Mouse (Mus musculus): ENCODE data around the gene Wdr35.

The Wdr35 gene

GRCm38 (mm10) chr12:8961607-8962316 lies 11.9 kb upstream of the Wdr35 start:
- no peaks in the 10 kb centered on the region for H3K27me3 ChIP-seq (ENCODE audit: control insufficient read depth, insufficient read depth, low read length, poor library complexity, severe bottlenecking)
- DNase-seq (ENCODE audit: low read depth, low spot score): no peak
- H3K36me3 ChIP-seq (ENCODE audit: control insufficient read depth, insufficient read depth, low read length, poor library complexity, severe bottlenecking): no peaks in the 10 kb centered on the region

- no peaks in the 10 kb centered on the region for H3K27me3 ChIP-seq (ENCODE audit: control insufficient read depth, insufficient read depth, low read length, poor library complexity, severe bottlenecking)
- DNase-seq (ENCODE audit: low read depth, low spot score): no peak
- no peaks in the 10 kb centered on the region for H3K36me3 ChIP-seq (ENCODE audit: control insufficient read depth, insufficient read depth, low read length, poor library complexity, severe bottlenecking)
Measured at GRCm38 (mm10) chr12:8969828-8970227, 3.9 kb upstream of the Wdr35 start.

GRCm38 (mm10) chr12:8975076-8975475 lies 1.4 kb downstream of the Wdr35 start:
- H3K27me3 ChIP-seq (ENCODE audit: control insufficient read depth, insufficient read depth, low read length, poor library complexity, severe bottlenecking): no peaks in the 10 kb centered on the region
- H3K36me3 ChIP-seq (ENCODE audit: control insufficient read depth, insufficient read depth, low read length, poor library complexity, severe bottlenecking): no peaks in the 10 kb centered on the region
- DNase-seq (ENCODE audit: low read depth, low spot score): no peak

- DNase-seq (ENCODE audit: low read depth, low spot score): no peak
- Histone ChIP-seq H3K36me3 (ENCODE audit: control insufficient read depth, insufficient read depth, low read length, poor library complexity, severe bottlenecking) (no peaks in the 10 kb centered on the region), H3K27me3 (ENCODE audit: control insufficient read depth, insufficient read depth, low read length, poor library complexity, severe bottlenecking) (no peaks in the 10 kb centered on the region)
Measured at GRCm38 (mm10) chr12:8993231-8993630, 19.5 kb downstream of the Wdr35 start.

- H3K27me3 ChIP-seq (ENCODE audit: control insufficient read depth, insufficient read depth, low read length, poor library complexity, severe bottlenecking): no peaks in the 10 kb centered on the region
- DNase-seq (ENCODE audit: low read depth, low spot score): peak; percentile 61
- no peaks in the 10 kb centered on the region for H3K36me3 ChIP-seq (ENCODE audit: control insufficient read depth, insufficient read depth, low read length, poor library complexity, severe bottlenecking)
Measured at GRCm38 (mm10) chr12:8998318-8998717, 24.6 kb downstream of the Wdr35 start.

- DNase-seq (ENCODE audit: low read depth, low spot score): peak; percentile 89
- no peaks in the 10 kb centered on the region for H3K36me3 ChIP-seq (ENCODE audit: control insufficient read depth, insufficient read depth, low read length, poor library complexity, severe bottlenecking)
- H3K27me3 ChIP-seq (ENCODE audit: control insufficient read depth, insufficient read depth, low read length, poor library complexity, severe bottlenecking): no peaks in the 10 kb centered on the region
Measured at GRCm38 (mm10) chr12:9002038-9002648, 28.5 kb downstream of the Wdr35 start.

GRCm38 (mm10) chr12:9007146-9007545 lies 33.5 kb downstream of the Wdr35 start:
- H3K36me3 ChIP-seq (ENCODE audit: control insufficient read depth, insufficient read depth, low read length, poor library complexity, severe bottlenecking): no peaks in the 10 kb centered on the region
- H3K27me3 ChIP-seq (ENCODE audit: control insufficient read depth, insufficient read depth, low read length, poor library complexity, severe bottlenecking): no peaks in the 10 kb centered on the region
- no peak for DNase-seq (ENCODE audit: low read depth, low spot score)

- Histone ChIP-seq H3K36me3 (ENCODE audit: control insufficient read depth, insufficient read depth, low read length, poor library complexity, severe bottlenecking) (no peaks in the 10 kb centered on the region), H3K27me3 (ENCODE audit: control insufficient read depth, insufficient read depth, low read length, poor library complexity, severe bottlenecking) (no peaks in the 10 kb centered on the region)
- no peak for DNase-seq (ENCODE audit: low read depth, low spot score)
Measured at GRCm38 (mm10) chr12:9007811-9008210, 34.1 kb downstream of the Wdr35 start.

- H3K27me3 ChIP-seq (ENCODE audit: control insufficient read depth, insufficient read depth, low read length, poor library complexity, severe bottlenecking): no peaks in the 10 kb centered on the region
- DNase-seq (ENCODE audit: low read depth, low spot score): no peak
- no peaks in the 10 kb centered on the region for H3K36me3 ChIP-seq (ENCODE audit: control insufficient read depth, insufficient read depth, low read length, poor library complexity, severe bottlenecking)
Measured at GRCm38 (mm10) chr12:9010311-9010710, 36.6 kb downstream of the Wdr35 start.

- no peak for DNase-seq (ENCODE audit: low read depth, low spot score)
- Histone ChIP-seq H3K27me3 (ENCODE audit: control insufficient read depth, insufficient read depth, low read length, poor library complexity, severe bottlenecking) (no peaks in the 10 kb centered on the region), H3K36me3 (ENCODE audit: control insufficient read depth, insufficient read depth, low read length, poor library complexity, severe bottlenecking) (no peaks in the 10 kb centered on the region)
Measured at GRCm38 (mm10) chr12:9016376-9016775, 42.7 kb downstream of the Wdr35 start.

- no peak for DNase-seq (ENCODE audit: low read depth, low spot score)
- Histone ChIP-seq H3K27me3 (ENCODE audit: control insufficient read depth, insufficient read depth, low read length, poor library complexity, severe bottlenecking) (no peaks in the 10 kb centered on the region), H3K36me3 (ENCODE audit: control insufficient read depth, insufficient read depth, low read length, poor library complexity, severe bottlenecking) (no peaks in the 10 kb centered on the region)
Measured at GRCm38 (mm10) chr12:9020431-9020830, 46.7 kb downstream of the Wdr35 start.

GRCm38 (mm10) chr12:9020986-9021385 lies 47.3 kb downstream of the Wdr35 start:
- no peaks in the 10 kb centered on the region for H3K27me3 ChIP-seq (ENCODE audit: control insufficient read depth, insufficient read depth, low read length, poor library complexity, severe bottlenecking)
- no peaks in the 10 kb centered on the region for H3K36me3 ChIP-seq (ENCODE audit: control insufficient read depth, insufficient read depth, low read length, poor library complexity, severe bottlenecking)
- no peak for DNase-seq (ENCODE audit: low read depth, low spot score)

GRCm38 (mm10) chr12:9023031-9023430 lies 49.3 kb downstream of the Wdr35 start:
- Histone ChIP-seq H3K27me3 (ENCODE audit: control insufficient read depth, insufficient read depth, low read length, poor library complexity, severe bottlenecking) (no peaks in the 10 kb centered on the region), H3K36me3 (ENCODE audit: control insufficient read depth, insufficient read depth, low read length, poor library complexity, severe bottlenecking) (no peaks in the 10 kb centered on the region)
- DNase-seq (ENCODE audit: low read depth, low spot score): peak; percentile 51

GRCm38 (mm10) chr12:9024071-9024470 lies 50.4 kb downstream of the Wdr35 start:
- Histone ChIP-seq H3K27me3 (ENCODE audit: control insufficient read depth, insufficient read depth, low read length, poor library complexity, severe bottlenecking) (no peaks in the 10 kb centered on the region), H3K36me3 (ENCODE audit: control insufficient read depth, insufficient read depth, low read length, poor library complexity, severe bottlenecking) (no peaks in the 10 kb centered on the region)
- DNase-seq (ENCODE audit: low read depth, low spot score): no peak

GRCm38 (mm10) chr12:9024736-9025135 lies 51.0 kb downstream of the Wdr35 start:
- no peaks in the 10 kb centered on the region for H3K27me3 ChIP-seq (ENCODE audit: control insufficient read depth, insufficient read depth, low read length, poor library complexity, severe bottlenecking)
- DNase-seq (ENCODE audit: low read depth, low spot score): no peak
- no peaks in the 10 kb centered on the region for H3K36me3 ChIP-seq (ENCODE audit: control insufficient read depth, insufficient read depth, low read length, poor library complexity, severe bottlenecking)

- Histone ChIP-seq H3K36me3 (ENCODE audit: control insufficient read depth, insufficient read depth, low read length, poor library complexity, severe bottlenecking) (no peaks in the 10 kb centered on the region), H3K27me3 (ENCODE audit: control insufficient read depth, insufficient read depth, low read length, poor library complexity, severe bottlenecking) (no peaks in the 10 kb centered on the region)
- no peak for DNase-seq (ENCODE audit: low read depth, low spot score)
Measured at GRCm38 (mm10) chr12:9026843-9027242, 53.2 kb downstream of the Wdr35 start.
